Mouse (Mus musculus) heart, embryonic 13.5 days (tissue): Measurements from ENCODE around the gene Gm14743. TPM values are rescaled to one million over a fixed set of nuclear protein-coding genes. Genes with fewer than 3 reads are reported as not detected.
"Not testable (repeated sequence)": the region's sequence is repeated elsewhere in the genome, so short reads cannot be mapped to it uniquely, and the experiment has no call there.

Experiments
- ATAC-seq: fragments of 200-750 bp; cut with Nextera tagmentation; 2 replicates; pipeline ENCODE4 v1.8.0; 2017; ENCODE audit warnings: moderate TSS enrichment; ENCODE audit not compliant: insufficient number of reproducible peaks, low FRiP score, low TSS enrichment; ENCODE audit errors: extremely low read depth
- H3K27ac ChIP-seq: fragments of 300-500 bp; sonication (generic); replicated peaks from 2 replicates; pipeline ENCODE4 v1.5.1; 2015; ENCODE audit warnings: moderate library complexity, mild to moderate bottlenecking, inconsistent platforms
- H3K27me3 ChIP-seq: fragments of 300-500 bp; sonication (generic); replicated peaks from 2 replicates; pipeline ENCODE4 v1.6.1; 2015; ENCODE audit warnings: mild to moderate bottlenecking, inconsistent platforms
- H3K36me3 ChIP-seq: fragments of 300-500 bp; sonication (generic); 2 replicates; pipeline ENCODE4 v1.6.1; 2015; ENCODE audit warnings: mild to moderate bottlenecking, inconsistent platforms
- H3K4me1 ChIP-seq: fragments of 300-500 bp; sonication (generic); 2 replicates; pipeline ENCODE4 v1.6.1; 2015; ENCODE audit warnings: inconsistent platforms
- H3K4me2 ChIP-seq: fragments of 300-500 bp; sonication (generic); 2 replicates; pipeline ENCODE4 v1.6.1; 2015; ENCODE audit warnings: inconsistent platforms, mild to moderate bottlenecking, moderate library complexity
- H3K4me3 ChIP-seq: fragments of 300-500 bp; sonication (generic); 2 replicates; pipeline ENCODE4 v1.5.1; 2015; ENCODE audit warnings: moderate library complexity, mild to moderate bottlenecking, inconsistent platforms
- H3K9ac ChIP-seq: fragments of 300-500 bp; sonication (generic); 2 replicates; pipeline ENCODE4 v1.6.1; 2015; ENCODE audit warnings: inconsistent platforms, mild to moderate bottlenecking, moderate library complexity
- H3K9me3 ChIP-seq: fragments of 300-500 bp; sonication (generic); 2 replicates; pipeline ENCODE4 v1.6.1; 2016; ENCODE audit warnings: inconsistent platforms
- WGBS: fragments of 180-500 bp; shearing (Covaris S2); methylation state at CpG from one replicate; pipeline ENCODE4 v1.1.7; 2015; ENCODE audit warnings: mixed read lengths; 5-methylcytosine and 5-hydroxymethylcytosine counted together
- polyA plus RNA-seq: library from polyadenylated mRNA; unstranded; fragments of >200 nt; fragmentation: Nextera tagmentation; extraction: Ambion mirVana; gene quantifications from 2 replicates; pipeline ENCODE4 v1.2.1, GENCODE M21; 2015

Gm14743 gene
- polyA plus RNA-seq: not detected in 2 replicates

DNA sequence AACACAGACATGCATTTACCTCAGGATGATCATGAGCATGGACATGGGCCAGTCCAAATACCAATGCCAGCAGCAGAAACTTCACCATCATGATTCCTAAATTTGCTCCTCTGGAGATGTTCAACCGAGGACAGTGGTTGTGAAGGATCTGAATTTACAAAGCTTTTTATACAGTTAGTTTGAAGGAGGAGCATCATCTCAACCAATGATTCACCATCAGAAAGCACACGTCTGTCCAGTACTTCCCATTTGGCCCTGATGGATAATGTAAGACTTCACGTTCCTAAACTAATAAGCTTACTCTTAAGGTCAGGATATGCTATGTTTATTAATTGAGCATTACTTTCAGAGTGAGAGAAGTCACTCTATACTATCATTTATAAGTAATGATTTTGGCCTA lies at the start of gene Gm14743:
TSS of gene Gm14743 (minus strand) at position 101 of the 400 bp plus-strand sequence.
- H3K27ac ChIP-seq, H3K4me2 ChIP-seq, H3K4me1 ChIP-seq, H3K9ac ChIP-seq, ATAC-seq, H3K36me3 ChIP-seq, H3K27me3 ChIP-seq, H3K9me3 ChIP-seq, H3K4me3 ChIP-seq: not testable (repeated sequence)
- WGBS: no CpG with 5 or more reads among the region's 3 CpGs

DNA sequence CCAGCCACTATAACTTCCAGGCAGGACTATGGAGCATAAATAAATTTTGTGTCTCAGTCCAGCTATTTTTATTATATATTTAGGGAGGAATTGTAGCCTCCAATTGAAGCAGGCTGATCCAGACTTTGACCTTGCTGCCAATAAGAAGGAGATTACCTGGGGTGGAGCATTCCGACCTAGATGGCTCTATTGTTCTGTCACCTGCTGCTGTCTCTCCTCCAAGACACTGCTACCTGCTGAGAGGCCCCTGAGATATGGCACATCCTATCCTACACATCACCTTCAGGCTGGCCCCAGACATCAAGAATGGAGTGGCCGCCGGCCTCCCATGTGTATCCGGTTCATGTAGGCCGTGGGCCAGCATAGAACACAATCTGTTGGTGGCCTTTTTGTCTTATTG lies 42.9 kb downstream of the Gm14743 start:
- H3K27ac ChIP-seq: no peak overlapping the region
- WGBS: 84% methylated on average over 5 of the region's 5 CpGs
- no peaks in the 10 kb centered on the region for H3K27me3 ChIP-seq
- H3K4me2 ChIP-seq: no peak overlapping the region
- H3K4me1 ChIP-seq: no peaks in the 10 kb centered on the region
- H3K9ac ChIP-seq: no peak overlapping the region
- ATAC-seq: no peak
- H3K9me3 ChIP-seq: 0 out of 2 replicates have a peak, but pooled peaks cover 2% of the 10 kb centered on the region
- H3K36me3 ChIP-seq: no peaks in the 10 kb centered on the region
- H3K4me3 ChIP-seq: no peak overlapping the region

GRCm38 (mm10) chrX:78202220-78202619 lies 43.5 kb downstream of the Gm14743 start:
- 33% methylated on average over 1 of the region's 1 CpGs for WGBS
- not testable (repeated sequence) for H3K9ac ChIP-seq, H3K27ac ChIP-seq, ATAC-seq, H3K4me2 ChIP-seq, H3K4me1 ChIP-seq, H3K4me3 ChIP-seq, H3K36me3 ChIP-seq, H3K9me3 ChIP-seq, H3K27me3 ChIP-seq

Other genes starting within 250 kb of the Gm14743 start
- gene Obp1a, start 154.5 kb downstream of the Gm14743 start, polyA plus RNA-seq: not detected in 2 replicates
- not detected in 2 replicates for gene Gm5938, start 120.5 kb downstream of the Gm14743 start, polyA plus RNA-seq
- not detected in 2 replicates for gene Obp1b, start 59.1 kb downstream of the Gm14743 start, polyA plus RNA-seq
- not detected in 2 replicates for gene 4930480E11Rik, start 123.7 kb upstream of the Gm14743 start, polyA plus RNA-seq